Mouse (Mus musculus): Measurements from ENCODE around the gene Prep. TPM values are rescaled to one million over a fixed set of nuclear protein-coding genes. Genes with fewer than 3 reads are reported as not detected.

Prep gene
- polyA plus RNA-seq, 1 experiment from 2014 or later, result 22.0 TPM

- Histone ChIP-seq H3K27me3 (no peaks in the 10 kb centered on the region), H3K4me2 (no peak overlapping the region), H3K4me3 (no peak overlapping the region), H3K36me3 (no peaks in the 10 kb centered on the region), H3K4me1 (no peaks in the 10 kb centered on the region), H3K9me3 (no peaks in the 10 kb centered on the region), H3K9ac (no peak overlapping the region), H3K27ac (no peak overlapping the region)
- 84% methylated on average over 5 of the region's 5 CpGs for WGBS
- no peak for ATAC-seq (ENCODE audit: insufficient number of reproducible peaks, insufficient read depth, low FRiP score, low TSS enrichment, low read depth)
Measured at GRCm38 (mm10) chr10:45194531-45194930, 127.5 kb downstream of the Prep start.

DNA sequence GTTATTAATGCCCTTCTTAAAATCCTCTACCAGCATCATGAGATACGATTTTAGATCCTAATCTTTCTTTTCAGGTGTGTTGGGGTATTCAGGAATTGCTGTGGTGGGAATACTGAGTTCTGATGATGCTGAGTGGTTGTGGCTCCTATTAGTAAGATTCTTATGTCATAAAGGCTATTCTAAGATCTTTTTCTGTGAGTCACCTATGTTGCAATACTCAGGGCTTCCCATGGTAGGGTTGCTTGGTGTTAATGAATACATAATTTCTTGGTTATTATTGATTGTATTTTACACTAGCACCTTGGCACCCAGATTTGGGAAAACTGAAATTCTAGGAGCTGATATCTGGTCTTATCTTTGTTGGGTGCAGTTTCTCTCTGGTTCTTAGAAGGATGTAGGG, 137.6 kb downstream of the Prep start:
- no peaks in the 10 kb centered on the region for H3K27me3 ChIP-seq
- H3K9ac ChIP-seq, result no peak overlapping the region
- H3K27ac ChIP-seq, result no peak overlapping the region
- H3K4me1 ChIP-seq, result no peaks in the 10 kb centered on the region
- WGBS, result 57% methylated on average over 1 of the region's 1 CpGs
- no peak overlapping the region for H3K4me3 ChIP-seq
- no peak for ATAC-seq (ENCODE audit: insufficient number of reproducible peaks, insufficient read depth, low FRiP score, low TSS enrichment, low read depth)
- H3K36me3 ChIP-seq, result no peaks in the 10 kb centered on the region
- no peak overlapping the region for H3K4me2 ChIP-seq
- no peaks in the 10 kb centered on the region for H3K9me3 ChIP-seq

- Histone ChIP-seq H3K4me3 (no peak overlapping the region), H3K4me2 (no peak overlapping the region), H3K36me3 (no peaks in the 10 kb centered on the region), H3K27me3 (no peaks in the 10 kb centered on the region), H3K9ac (no peak overlapping the region), H3K27ac (no peak overlapping the region), H3K4me1 (no peaks in the 10 kb centered on the region), H3K9me3 (no peaks in the 10 kb centered on the region)
- no peak for ATAC-seq (ENCODE audit: insufficient number of reproducible peaks, insufficient read depth, low FRiP score, low TSS enrichment, low read depth)
Measured at GRCm38 (mm10) chr10:45210201-45210600, 143.2 kb downstream of the Prep start.

DNA sequence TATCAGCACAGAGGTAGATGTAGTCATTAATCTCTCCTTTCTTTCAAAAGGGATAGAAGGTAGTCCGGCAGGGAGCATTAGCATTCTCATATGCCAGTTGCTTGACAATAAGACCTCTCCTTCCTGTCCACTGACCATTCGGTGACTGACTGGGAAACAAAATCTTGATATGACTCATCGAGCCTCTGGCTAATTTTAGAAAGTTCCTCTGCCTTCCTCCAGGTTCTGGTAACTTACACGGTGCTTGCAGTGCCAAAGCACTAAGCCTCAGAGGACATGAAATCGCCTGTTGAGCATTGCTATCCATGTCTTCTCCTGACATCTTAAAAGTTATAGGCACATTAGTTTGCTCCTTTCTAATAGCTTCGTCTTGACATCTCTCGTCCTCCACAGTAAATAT, 149.7 kb downstream of the Prep start:
- WGBS, result 90% methylated on average over 7 of the region's 7 CpGs
- H3K9ac ChIP-seq, result no peak overlapping the region

More for the DNA sequence above, 149.7 kb downstream of the Prep start:
- Histone ChIP-seq H3K27me3 (no peaks in the 10 kb centered on the region), H3K4me1 (no peaks in the 10 kb centered on the region), H3K9me3 (no peaks in the 10 kb centered on the region), H3K4me2 (no peak overlapping the region), H3K4me3 (no peak overlapping the region), H3K36me3 (no peaks in the 10 kb centered on the region), H3K27ac (no peak overlapping the region)
- ATAC-seq (ENCODE audit: insufficient number of reproducible peaks, insufficient read depth, low FRiP score, low TSS enrichment, low read depth), result no peak

Small RNAs within 50 kb of the gene (microRNA-seq; reads per million reads assigned to microRNA genes)
- not detected for gene Gm23766

Other genes starting within 250 kb of the Prep start
- 0.97 and 1.3 TPM in 2 replicates for gene Popdc3, start 110.9 kb downstream of the Prep start, polyA plus RNA-seq (2015; fragmentation: Nextera tagmentation; extraction: Ambion mirVana)